Mouse (Mus musculus) MEL (cell line): ENCODE measurements around the gene Uvssa. TPM values are rescaled to one million over a fixed set of nuclear protein-coding genes. Genes with fewer than 3 reads are reported as not detected.

ENCODE experiments used
- DNase-seq: peaks from one replicate; pipeline ENCODE4 v3.0.0; 2011; ENCODE audit warnings: low read depth, low spot score
- H3K27ac ChIP-seq: 2 replicates; pipeline ENCODE4 v1.5.1; 2012; ENCODE audit warnings: low read depth, mild to moderate bottlenecking, control low read depth, low read length, moderate library complexity; ENCODE audit not compliant: control insufficient read depth
- H3K27me3 ChIP-seq, 2 experiments: fragments of 150-350 bp in 1 of 2; sonication (generic) in 1 of 2; 2 replicates each; pipeline ENCODE4 v1.6.1; 2012; ENCODE audit warnings: low read length in 2 of 2, mild to moderate bottlenecking in 2 of 2, improper control_type of control experiment in 1 of 2, moderate library complexity in 1 of 2; ENCODE audit not compliant: insufficient read depth in 2 of 2, control insufficient read depth in 1 of 2
- H3K36me3 ChIP-seq, 2 experiments: 2 replicates each; pipeline ENCODE4 v1.6.1; 2012 to 2014; ENCODE audit warnings: low read length in 2 of 2, improper control_type of control experiment in 1 of 2, inconsistent platforms in 1 of 2, mild to moderate bottlenecking in 1 of 2; ENCODE audit not compliant: insufficient read depth in 2 of 2, control insufficient read depth in 1 of 2
- H3K4me1 ChIP-seq, 2 experiments: fragments of 150-350 bp in 1 of 2; sonication (generic) in 1 of 2; 2 replicates each; pipeline ENCODE4 v1.6.1; 2012; ENCODE audit warnings: low read length in 2 of 2, improper control_type of control experiment in 1 of 2, mild to moderate bottlenecking in 1 of 2; ENCODE audit not compliant: insufficient read depth in 2 of 2, control insufficient read depth in 1 of 2
- H3K4me3 ChIP-seq, 2 experiments: fragments of 150-350 bp in 1 of 2; sonication (generic) in 1 of 2; 2 replicates each; pipeline ENCODE4 v1.5.1; 2012; ENCODE audit warnings: low read depth in 2 of 2, low read length in 2 of 2, mild to moderate bottlenecking in 2 of 2, moderate library complexity in 2 of 2, control low read depth in 1 of 2, improper control_type of control experiment in 1 of 2; ENCODE audit not compliant: control insufficient read depth in 1 of 2, insufficient read depth in 1 of 2
- H3K79me2 ChIP-seq: 2 replicates; pipeline ENCODE4 v1.6.1; 2012; ENCODE audit warnings: mild to moderate bottlenecking, low read length, moderate library complexity; ENCODE audit not compliant: control insufficient read depth, poor library complexity, insufficient read depth
- H3K9ac ChIP-seq: 2 replicates; pipeline ENCODE4 v1.6.1; 2012; ENCODE audit warnings: low read depth, mild to moderate bottlenecking, control low read depth, low read length, moderate library complexity; ENCODE audit not compliant: control insufficient read depth, poor library complexity, severe bottlenecking
- H3K9me3 ChIP-seq: fragments of 150-350 bp; sonication (generic); replicated peaks from 2 replicates; pipeline ENCODE4 v1.6.1; 2012; ENCODE audit warnings: mild to moderate bottlenecking, low read length, improper control_type of control experiment, moderate library complexity; ENCODE audit not compliant: insufficient read depth
- BHLHE40 ChIP-seq: IDR thresholded peaks from 2 replicates; pipeline ENCODE4 v1.6.1; 2012; ENCODE audit warnings: low read depth, mild to moderate bottlenecking, inconsistent platforms, low read length, improper control_type of control experiment, borderline replicate concordance
- CHD1 ChIP-seq: IDR thresholded peaks from 2 replicates; pipeline ENCODE4 v1.6.1; 2012; ENCODE audit warnings: low read depth, mild to moderate bottlenecking, inconsistent platforms, low read length, improper control_type of control experiment
- CHD2 ChIP-seq: IDR thresholded peaks from 2 replicates; pipeline ENCODE4 v1.6.1; 2011; ENCODE audit warnings: low read length, improper control_type of control experiment
- CTCF ChIP-seq, 3 experiments: IDR thresholded peaks in 2 of 3; conservative IDR thresholded peaks in 1 of 3; 2 replicates each; pipeline ENCODE4 v1.5.1; 2011 to 2012; ENCODE audit warnings: low read length in 3 of 3, low read depth in 2 of 3, mild to moderate bottlenecking in 2 of 3, improper control_type of control experiment in 1 of 3, inconsistent platforms in 1 of 3, mixed read lengths in 1 of 3, moderate library complexity in 1 of 3; ENCODE audit not compliant: control insufficient read depth in 1 of 3, insufficient read depth in 1 of 3, poor library complexity in 1 of 3, severe bottlenecking in 1 of 3
- ELF1 ChIP-seq: IDR thresholded peaks from 2 replicates; pipeline ENCODE4 v1.6.1; 2014; ENCODE audit warnings: low read depth, mild to moderate bottlenecking, inconsistent platforms, low read length, improper control_type of control experiment, moderate library complexity
- EP300 ChIP-seq, 2 experiments: IDR thresholded peaks; 2 replicates each; pipeline ENCODE4 v1.6.1; 2011; ENCODE audit warnings: improper control_type of control experiment in 2 of 2, low read length in 2 of 2, low read depth in 1 of 2, mild to moderate bottlenecking in 1 of 2
- ETS1 ChIP-seq: IDR thresholded peaks from 2 replicates; pipeline ENCODE4 v1.6.1; 2012; ENCODE audit warnings: low read depth, mild to moderate bottlenecking, inconsistent platforms, low read length, improper control_type of control experiment, moderate library complexity
- GABPA ChIP-seq: IDR thresholded peaks from 2 replicates; pipeline ENCODE4 v1.6.1; 2012; ENCODE audit warnings: low read depth, mild to moderate bottlenecking, inconsistent platforms, low read length, improper control_type of control experiment, moderate library complexity
- GATA1 ChIP-seq: IDR thresholded peaks from 2 replicates; pipeline ENCODE4 v1.6.1; 2011; ENCODE audit warnings: low read depth, low read length, improper control_type of control experiment
- HCFC1 ChIP-seq: IDR thresholded peaks from 2 replicates; pipeline ENCODE4 v1.6.1; 2012; ENCODE audit warnings: low read depth, mild to moderate bottlenecking, inconsistent platforms, low read length, improper control_type of control experiment, moderate library complexity
- JUND ChIP-seq: IDR thresholded peaks from 2 replicates; pipeline ENCODE4 v1.6.1; 2011; ENCODE audit warnings: low read depth, mild to moderate bottlenecking, improper control_type of control experiment, low read length
- KAT2A ChIP-seq: conservative IDR thresholded peaks from 2 replicates; pipeline ENCODE4 v1.6.1; 2012; ENCODE audit warnings: low read depth, low read length, improper control_type of control experiment, inconsistent platforms
- MAFK ChIP-seq: IDR thresholded peaks from 2 replicates; pipeline ENCODE4 v1.6.1; 2011; ENCODE audit warnings: low read depth, mild to moderate bottlenecking, low read length, improper control_type of control experiment, borderline replicate concordance
- MAX ChIP-seq: IDR thresholded peaks from 2 replicates; pipeline ENCODE4 v1.6.1; 2011; ENCODE audit warnings: low read length, improper control_type of control experiment
- MEF2A ChIP-seq: IDR thresholded peaks from 2 replicates; pipeline ENCODE4 v1.6.1; 2014; ENCODE audit warnings: low read depth, mild to moderate bottlenecking, inconsistent platforms, low read length, improper control_type of control experiment; ENCODE audit not compliant: poor library complexity, insufficient replicate concordance, severe bottlenecking; ENCODE audit errors: extremely low read depth
- MXI1 ChIP-seq: IDR thresholded peaks from 2 replicates; pipeline ENCODE4 v1.6.1; 2011; ENCODE audit warnings: mild to moderate bottlenecking, low read depth, low read length, improper control_type of control experiment
- MYB ChIP-seq: IDR thresholded peaks from 2 replicates; pipeline ENCODE4 v1.6.1; 2011; ENCODE audit warnings: mild to moderate bottlenecking, low read depth, low read length, improper control_type of control experiment
- MYC ChIP-seq: IDR thresholded peaks from 2 replicates; pipeline ENCODE4 v1.6.1; 2011; ENCODE audit warnings: low read depth, mild to moderate bottlenecking, low read length, improper control_type of control experiment, moderate library complexity
- NELFE ChIP-seq: IDR thresholded peaks from 2 replicates; pipeline ENCODE4 v1.6.1; 2011; ENCODE audit warnings: low read depth, low read length, improper control_type of control experiment
- RCOR1 ChIP-seq: IDR thresholded peaks from 2 replicates; pipeline ENCODE4 v1.6.1; 2012; ENCODE audit warnings: low read depth, mild to moderate bottlenecking, inconsistent platforms, low read length, improper control_type of control experiment
- SIN3A ChIP-seq: IDR thresholded peaks from 2 replicates; pipeline ENCODE4 v1.6.1; 2012; ENCODE audit warnings: low read length, improper control_type of control experiment, inconsistent platforms
- TBP ChIP-seq: IDR thresholded peaks from 2 replicates; pipeline ENCODE4 v1.8.0; 2011; ENCODE audit warnings: low read depth, low read length, improper control_type of control experiment
- TCF12 ChIP-seq: IDR thresholded peaks from 2 replicates; pipeline ENCODE4 v1.6.1; 2014; ENCODE audit warnings: low read depth, mild to moderate bottlenecking, inconsistent platforms, low read length, improper control_type of control experiment, moderate library complexity
- USF1 ChIP-seq: IDR thresholded peaks from 2 replicates; pipeline ENCODE4 v1.6.1; 2014; ENCODE audit warnings: low read depth, mild to moderate bottlenecking, inconsistent platforms, low read length, improper control_type of control experiment, moderate library complexity
- USF2 ChIP-seq, 2 experiments: IDR thresholded peaks; 2 replicates each; pipeline ENCODE4 v1.6.1; 2011 to 2012; ENCODE audit warnings: improper control_type of control experiment in 2 of 2, low read length in 2 of 2, borderline replicate concordance in 1 of 2, inconsistent platforms in 1 of 2, low read depth in 1 of 2, mild to moderate bottlenecking in 1 of 2; ENCODE audit not compliant: insufficient read depth in 1 of 2
- ZMIZ1 ChIP-seq: IDR thresholded peaks from 2 replicates; pipeline ENCODE4 v1.6.1; 2012; ENCODE audit warnings: low read depth, mild to moderate bottlenecking, inconsistent platforms, low read length, improper control_type of control experiment, moderate library complexity
- polyA plus RNA-seq, 2 experiments: library from polyadenylated mRNA; stranded (reverse) in 1 of 2; unstranded in 1 of 2; fragments of >175 nt in 1 of 2; fragments of >200 nt in 1 of 2; gene quantifications; 2 replicates each; pipeline versions ENCODE4 v1.2.1 to v1.2.4; 2012; ENCODE audit warnings: low replicate concordance in 2 of 2, low read depth in 1 of 2; ENCODE audit not compliant: insufficient read length in 2 of 2, insufficient read depth in 1 of 2, missing spikeins in 1 of 2
- total RNA-seq: library from RNA; depleted of rRNA; stranded (reverse); fragments of 300-350 nt; gene quantifications from 2 replicates; pipeline ENCODE4 v1.2.3, GENCODE M21; 2012

The Uvssa gene
- total and polyA plus RNA-seq, 3 experiments = 6.3 to 10.6 TPM; not detected in 1

- peak overlapping the region; percentile 46 for H3K9ac ChIP-seq
- DNase-seq = peak; percentile 90
- peak overlapping the region; percentile 40 to 52 for H3K4me3 ChIP-seq
- H3K9me3 ChIP-seq = no peaks in the 10 kb centered on the region
- H3K27me3 ChIP-seq = no peaks in the 10 kb centered on the region
- 0 out of 2 replicates have a peak, but pooled peaks have one; percentile 4 for TF ChIP-seq TBP
- TF ChIP-seq TCF12 = 0 out of 2 replicates have a peak, but pooled peaks have one; percentile 16
- TF ChIP-seq CTCF (IDR thresholded peaks at IDR 0.05 in 2 of 3, conservative IDR thresholded peaks at IDR 0.05 in 1 of 3; ENCODE audit: control insufficient read depth in 1 of 3, insufficient read depth in 1 of 3, low read depth in 2 of 3, low read length in 3 of 3, poor library complexity in 1 of 3, severe bottlenecking in 1 of 3) = 0 out of 6 replicates have a peak, but pooled peaks of 1 of the 3 experiments have one; percentile 2
- no peak for TF ChIP-seq MYB
- peak; percentile 97 for TF ChIP-seq MYC
- no peak for TF ChIP-seq MAFK
- peak; percentile 76 to 93 for TF ChIP-seq EP300 (IDR thresholded peaks at IDR 0.05; ENCODE audit: low read depth in 1 of 2, low read length in 2 of 2)
- TF ChIP-seq HCFC1 = 0 out of 2 replicates have a peak, but pooled peaks have one; percentile 58
- TF ChIP-seq KAT2A = no peak
- 0 out of 4 replicates have a peak, but pooled peaks of 1 of the 2 experiments have one; percentile 46 for TF ChIP-seq USF2 (IDR thresholded peaks at IDR 0.05; ENCODE audit: borderline replicate concordance in 1 of 2, insufficient read depth in 1 of 2, low read depth in 1 of 2, low read length in 2 of 2)
- TF ChIP-seq JUND = peak; percentile 53; the same call in 1 of the 2 replicates
- TF ChIP-seq RCOR1 = peak; percentile 68
- TF ChIP-seq MXI1 = peak; percentile 97
- TF ChIP-seq CHD1 = 0 out of 2 replicates have a peak, but pooled peaks have one; percentile 61
- TF ChIP-seq ELF1 = peak; percentile 79
- TF ChIP-seq MAX = peak; percentile 88
- TF ChIP-seq GABPA = 0 out of 2 replicates have a peak, but pooled peaks have one; percentile 66
- peak; percentile 97 for TF ChIP-seq SIN3A
- no peak for TF ChIP-seq ZMIZ1
- peak; percentile 94 for TF ChIP-seq ETS1
- TF ChIP-seq NELFE = no peak
- TF ChIP-seq BHLHE40 = peak; percentile 68; the same call in 1 of the 2 replicates
- TF ChIP-seq GATA1 = peak; percentile 86
- TF ChIP-seq CHD2 = peak; percentile 63; the same call in 1 of the 2 replicates
- no peak for TF ChIP-seq MEF2A
- TF ChIP-seq USF1 = peak; percentile 73
- peaks cover 76% of the 10 kb centered on the region for H3K79me2 ChIP-seq
- peaks cover 23 to 27% of the 10 kb centered on the region in 2 experiments for H3K4me1 ChIP-seq
- H3K36me3 ChIP-seq = peaks cover 0 to 43% of the 10 kb centered on the region in 2 experiments; a peak in 2 of 4 replicates
- peak overlapping the region; percentile 66 for H3K27ac ChIP-seq
These were observed 26.6 kb upstream of the Uvssa start for GRCm38 (mm10) chr5:33351556-33352272.
